Mouse (Mus musculus) ES-Bruce4 (cell line): Measurements from ENCODE around the gene Arid1b. TPM values are rescaled to one million over a fixed set of nuclear protein-coding genes. Genes with fewer than 3 reads are reported as not detected.

Experiments used
- H3K27ac ChIP-seq: 2 replicates; pipeline ENCODE4 v1.5.1; 2012; ENCODE audit warnings: low read length, inconsistent platforms; ENCODE audit not compliant: insufficient read depth
- H3K27me3 ChIP-seq: 2 replicates; pipeline ENCODE4 v1.6.1; 2012; ENCODE audit warnings: mild to moderate bottlenecking, low read length, inconsistent platforms; ENCODE audit not compliant: control insufficient read depth, poor library complexity, insufficient read depth, severe bottlenecking
- H3K36me3 ChIP-seq: 2 replicates; pipeline ENCODE4 v1.6.1; 2012; ENCODE audit warnings: inconsistent platforms, mild to moderate bottlenecking, low read length, moderate library complexity; ENCODE audit not compliant: control insufficient read depth, poor library complexity, insufficient read depth, severe bottlenecking
- H3K4me1 ChIP-seq: one replicate; pipeline ENCODE4 v1.8.1; 2011; ENCODE audit warnings: low read length; ENCODE audit not compliant: control insufficient read depth, insufficient read depth
- H3K4me3 ChIP-seq: 2 replicates; pipeline ENCODE4 v1.5.1; 2011; ENCODE audit warnings: low read depth, mild to moderate bottlenecking, low read length
- H3K9ac ChIP-seq: 2 replicates; pipeline ENCODE4 v1.6.1; 2012; ENCODE audit warnings: low read depth, mild to moderate bottlenecking, inconsistent platforms; ENCODE audit not compliant: poor library complexity, severe bottlenecking
- H3K9me3 ChIP-seq: replicated peaks from 2 replicates; pipeline ENCODE4 v1.6.1; 2012; ENCODE audit warnings: mild to moderate bottlenecking, low read length, inconsistent platforms; ENCODE audit not compliant: control insufficient read depth, poor library complexity, insufficient read depth, severe bottlenecking
- CTCF ChIP-seq: IDR thresholded peaks from one replicate; pipeline ENCODE4 v1.8.1; 2011; ENCODE audit warnings: low read depth, low read length
- EP300 ChIP-seq: IDR thresholded peaks from 2 replicates; pipeline ENCODE4 v1.6.1; 2011; ENCODE audit warnings: low read depth, low read length; ENCODE audit not compliant: insufficient read depth
- POLR2A ChIP-seq: IDR thresholded peaks from one replicate; pipeline ENCODE4 v1.8.1; 2011; ENCODE audit warnings: low read length; ENCODE audit not compliant: insufficient read depth
- polyA plus RNA-seq: library from polyadenylated mRNA; stranded (reverse); fragments of >200 nt; gene quantifications from 2 replicates; pipeline ENCODE4 v1.2.4, GENCODE M21; 2011; ENCODE audit warnings: low read depth; ENCODE audit not compliant: missing spikeins, insufficient read depth, insufficient read length

Arid1b gene
- polyA plus RNA-seq, 1 experiment, result 20.4 TPM

- H3K27me3 ChIP-seq, result no peaks in the 10 kb centered on the region
- no peak overlapping the region for H3K9ac ChIP-seq
- H3K27ac ChIP-seq, result no peak overlapping the region
- no peaks in the 10 kb centered on the region for H3K9me3 ChIP-seq
- no peak overlapping the region for H3K4me3 ChIP-seq
- no peaks in the 10 kb centered on the region for H3K36me3 ChIP-seq
- H3K4me1 ChIP-seq, result no peaks in the 10 kb centered on the region
- TF ChIP-seq CTCF (no peak), POLR2A (no peak), EP300 (no peak)
Measured at GRCm38 (mm10) chr17:5221558-5221957, 227.4 kb downstream of the Arid1b start.

GRCm38 (mm10) chr17:5222827-5223226, 228.7 kb downstream of the Arid1b start:
- Histone ChIP-seq H3K4me1 (no peaks in the 10 kb centered on the region), H3K9me3 (no peaks in the 10 kb centered on the region), H3K9ac (no peak overlapping the region), H3K27ac (no peak overlapping the region), H3K36me3 (no peaks in the 10 kb centered on the region), H3K4me3 (no peak overlapping the region), H3K27me3 (no peaks in the 10 kb centered on the region)
- TF ChIP-seq EP300 (no peak), CTCF (no peak), POLR2A (no peak)

- Histone ChIP-seq H3K36me3 (no peaks in the 10 kb centered on the region), H3K27me3 (no peaks in the 10 kb centered on the region), H3K27ac (no peak overlapping the region), H3K9me3 (no peaks in the 10 kb centered on the region), H3K9ac (no peak overlapping the region), H3K4me1 (no peaks in the 10 kb centered on the region), H3K4me3 (no peak overlapping the region)
- TF ChIP-seq POLR2A, result no peak
- no peak for TF ChIP-seq CTCF
- no peak for TF ChIP-seq EP300
Measured at GRCm38 (mm10) chr17:5224932-5225331, 230.8 kb downstream of the Arid1b start.

- TF ChIP-seq EP300 (no peak), POLR2A (no peak), CTCF (no peak)
- H3K4me1 ChIP-seq, result no peaks in the 10 kb centered on the region
- no peak overlapping the region for H3K27ac ChIP-seq
- no peak overlapping the region for H3K4me3 ChIP-seq
- H3K36me3 ChIP-seq, result no peaks in the 10 kb centered on the region
- H3K9ac ChIP-seq, result no peak overlapping the region
- H3K27me3 ChIP-seq, result no peaks in the 10 kb centered on the region
- no peaks in the 10 kb centered on the region for H3K9me3 ChIP-seq
Measured at GRCm38 (mm10) chr17:5227136-5227535, 233.0 kb downstream of the Arid1b start.

- Histone ChIP-seq H3K4me3 (no peak overlapping the region), H3K27ac (no peak overlapping the region), H3K27me3 (no peaks in the 10 kb centered on the region), H3K9ac (no peak overlapping the region), H3K36me3 (no peaks in the 10 kb centered on the region), H3K9me3 (no peaks in the 10 kb centered on the region), H3K4me1 (no peaks in the 10 kb centered on the region)
- TF ChIP-seq POLR2A, result no peak
- TF ChIP-seq EP300, result no peak
- no peak for TF ChIP-seq CTCF
Measured at GRCm38 (mm10) chr17:5227950-5228615, 234.0 kb downstream of the Arid1b start.

GRCm38 (mm10) chr17:5228616-5229250, 234.6 kb downstream of the Arid1b start:
- H3K4me3 ChIP-seq, result no peak overlapping the region
- H3K27me3 ChIP-seq, result no peaks in the 10 kb centered on the region
- H3K9ac ChIP-seq, result no peak overlapping the region
- no peaks in the 10 kb centered on the region for H3K36me3 ChIP-seq
- no peaks in the 10 kb centered on the region for H3K9me3 ChIP-seq
- no peak for TF ChIP-seq POLR2A
- no peak for TF ChIP-seq EP300
- no peak for TF ChIP-seq CTCF
- no peak overlapping the region for H3K27ac ChIP-seq
- no peaks in the 10 kb centered on the region for H3K4me1 ChIP-seq
